Mouse (Mus musculus) hindbrain, postnatal 0 days (tissue): Measurements from ENCODE around the gene Spsb1. TPM values are rescaled to one million over a fixed set of nuclear protein-coding genes. Genes with fewer than 3 reads are reported as not detected.

Experiments
- ATAC-seq: fragments of 200-750 bp; cut with Nextera tagmentation; 2 replicates; pipeline ENCODE4 v1.8.0; 2017; ENCODE audit warnings: mild to moderate bottlenecking, moderate TSS enrichment, moderate library complexity
- DNase-seq: peaks from one replicate; pipeline ENCODE4 v3.0.0-alpha.2; 2015; ENCODE audit warnings: low spot score
- H3K27ac ChIP-seq: fragments of 300-500 bp; sonication (generic); 2 replicates; pipeline ENCODE4 v1.5.1; 2014; ENCODE audit warnings: mild to moderate bottlenecking
- H3K27me3 ChIP-seq: fragments of 300-500 bp; sonication (generic); 2 replicates; pipeline ENCODE4 v1.6.1; 2014; ENCODE audit warnings: low read length, mixed read lengths; ENCODE audit not compliant: insufficient read depth
- H3K36me3 ChIP-seq: fragments of 300-500 bp; sonication (generic); 2 replicates; pipeline ENCODE4 v1.6.1; 2014; ENCODE audit warnings: low read length, mixed read lengths; ENCODE audit not compliant: insufficient read depth
- H3K4me1 ChIP-seq: fragments of 300-500 bp; sonication (generic); 2 replicates; pipeline ENCODE4 v1.6.1; 2014; ENCODE audit warnings: antibody characterized with exemption, low read length, mixed read lengths; ENCODE audit not compliant: insufficient read depth
- H3K4me2 ChIP-seq: fragments of 300-500 bp; sonication (generic); 2 replicates; pipeline ENCODE4 v1.6.1; 2014; ENCODE audit warnings: low read depth, mild to moderate bottlenecking, low read length, moderate library complexity, mixed read lengths
- H3K4me3 ChIP-seq: fragments of 300-500 bp; sonication (generic); 2 replicates; pipeline ENCODE4 v1.5.1; 2014; ENCODE audit warnings: low read length
- H3K9ac ChIP-seq: fragments of 300-500 bp; sonication (generic); replicated peaks from 2 replicates; pipeline ENCODE4 v1.6.1; 2014; ENCODE audit warnings: mild to moderate bottlenecking, low read length, moderate library complexity, mixed read lengths
- H3K9me3 ChIP-seq: fragments of 300-500 bp; sonication (generic); 2 replicates; pipeline ENCODE4 v1.6.1; 2016; ENCODE audit warnings: low read length, mixed read lengths
- CTCF ChIP-seq: IDR thresholded peaks from 2 replicates; pipeline ENCODE4 v1.5.1; 2016; ENCODE audit warnings: antibody characterized with exemption, control low read depth, low read depth
- WGBS: fragments of 180-500 bp; shearing (Covaris S2); extraction: QIAGEN DNeasy Blood & Tissue Kit; methylation state at CpG from one replicate; pipeline ENCODE4 v1.1.7; 2014; 5-methylcytosine and 5-hydroxymethylcytosine counted together
- polyA plus RNA-seq: library from polyadenylated mRNA; unstranded; fragments of >200 nt; fragmentation: Nextera tagmentation; extraction: Ambion mirVana; gene quantifications from 2 replicates; pipeline ENCODE4 v1.2.1, GENCODE M21; 2015
- total RNA-seq: library from RNA; depleted of rRNA; stranded (reverse); fragments of >200 nt; gene quantifications from 2 replicates; pipeline ENCODE4 v1.2.3, GENCODE M21; 2014

The Spsb1 gene
- total and polyA plus RNA-seq, 2 experiments from 2014 or later = 9.2 to 13.7 TPM

- Histone ChIP-seq H3K36me3 (no peaks in the 10 kb centered on the region), H3K27me3 (no peaks in the 10 kb centered on the region), H3K4me2 (no peak overlapping the region), H3K9ac (no peak overlapping the region), H3K4me3 (no peak overlapping the region), H3K27ac (no peak overlapping the region), H3K9me3 (no peaks in the 10 kb centered on the region), H3K4me1 (peaks cover 7% of the 10 kb centered on the region)
- ATAC-seq (no peak), DNase-seq (no peak)
- WGBS = 77% methylated on average over 8 of the region's 8 CpGs
- TF ChIP-seq CTCF = no peak
These were observed 16.1 kb downstream of the Spsb1 start for GRCm38 (mm10) chr4:149938701-149939100.

GRCm38 (mm10) chr4:149936921-149937320 is 17.9 kb downstream of the Spsb1 start:
- H3K9ac ChIP-seq = no peak overlapping the region
- no peak overlapping the region for H3K4me3 ChIP-seq
- ATAC-seq (no peak), DNase-seq (no peak)
- H3K27me3 ChIP-seq = no peaks in the 10 kb centered on the region
- 60% methylated on average over 5 of the region's 5 CpGs for WGBS
- no peaks in the 10 kb centered on the region for H3K36me3 ChIP-seq
- no peak overlapping the region for H3K4me2 ChIP-seq
- H3K9me3 ChIP-seq = no peaks in the 10 kb centered on the region
- H3K4me1 ChIP-seq = no peaks in the 10 kb centered on the region
- TF ChIP-seq CTCF = no peak
- H3K27ac ChIP-seq = no peak overlapping the region

- H3K9me3 ChIP-seq = no peaks in the 10 kb centered on the region
- no peaks in the 10 kb centered on the region for H3K4me1 ChIP-seq
- H3K4me2 ChIP-seq = no peak overlapping the region
- H3K27ac ChIP-seq = no peak overlapping the region
- no peaks in the 10 kb centered on the region for H3K27me3 ChIP-seq
- no peak overlapping the region for H3K4me3 ChIP-seq
- no peak overlapping the region for H3K9ac ChIP-seq
- no peak for TF ChIP-seq CTCF
- WGBS = 61% methylated on average over 6 of the region's 6 CpGs
- H3K36me3 ChIP-seq = no peaks in the 10 kb centered on the region
- ATAC-seq (no peak), DNase-seq (no peak)
These were observed 19.4 kb downstream of the Spsb1 start for GRCm38 (mm10) chr4:149935470-149935869.

- no peak overlapping the region for H3K9ac ChIP-seq
- ATAC-seq = no peak
- no peak overlapping the region for H3K27ac ChIP-seq
- 0 out of 2 replicates have a peak, but pooled peaks cover 4% of the 10 kb centered on the region for H3K4me1 ChIP-seq
- no peaks in the 10 kb centered on the region for H3K9me3 ChIP-seq
- H3K4me3 ChIP-seq = no peak overlapping the region
- no peak for TF ChIP-seq CTCF
- H3K27me3 ChIP-seq = no peaks in the 10 kb centered on the region
- no peak overlapping the region for H3K4me2 ChIP-seq
- WGBS = 93% methylated on average over 16 of the region's 16 CpGs
- DNase-seq = no peak
- H3K36me3 ChIP-seq = no peaks in the 10 kb centered on the region
These were observed 21.2 kb downstream of the Spsb1 start for GRCm38 (mm10) chr4:149933519-149934245.

GRCm38 (mm10) chr4:149933025-149933424 is 21.8 kb downstream of the Spsb1 start:
- no peaks in the 10 kb centered on the region for H3K36me3 ChIP-seq
- H3K4me2 ChIP-seq = no peak overlapping the region
- no peaks in the 10 kb centered on the region for H3K27me3 ChIP-seq
- ATAC-seq = no peak
- DNase-seq = no peak
- no peak overlapping the region for H3K27ac ChIP-seq
- no peak for TF ChIP-seq CTCF
- H3K9me3 ChIP-seq = no peaks in the 10 kb centered on the region
- 0 out of 2 replicates have a peak, but pooled peaks cover 4% of the 10 kb centered on the region for H3K4me1 ChIP-seq
- 94% methylated on average over 7 of the region's 7 CpGs for WGBS
- no peak overlapping the region for H3K9ac ChIP-seq
- no peak overlapping the region for H3K4me3 ChIP-seq

DNA sequence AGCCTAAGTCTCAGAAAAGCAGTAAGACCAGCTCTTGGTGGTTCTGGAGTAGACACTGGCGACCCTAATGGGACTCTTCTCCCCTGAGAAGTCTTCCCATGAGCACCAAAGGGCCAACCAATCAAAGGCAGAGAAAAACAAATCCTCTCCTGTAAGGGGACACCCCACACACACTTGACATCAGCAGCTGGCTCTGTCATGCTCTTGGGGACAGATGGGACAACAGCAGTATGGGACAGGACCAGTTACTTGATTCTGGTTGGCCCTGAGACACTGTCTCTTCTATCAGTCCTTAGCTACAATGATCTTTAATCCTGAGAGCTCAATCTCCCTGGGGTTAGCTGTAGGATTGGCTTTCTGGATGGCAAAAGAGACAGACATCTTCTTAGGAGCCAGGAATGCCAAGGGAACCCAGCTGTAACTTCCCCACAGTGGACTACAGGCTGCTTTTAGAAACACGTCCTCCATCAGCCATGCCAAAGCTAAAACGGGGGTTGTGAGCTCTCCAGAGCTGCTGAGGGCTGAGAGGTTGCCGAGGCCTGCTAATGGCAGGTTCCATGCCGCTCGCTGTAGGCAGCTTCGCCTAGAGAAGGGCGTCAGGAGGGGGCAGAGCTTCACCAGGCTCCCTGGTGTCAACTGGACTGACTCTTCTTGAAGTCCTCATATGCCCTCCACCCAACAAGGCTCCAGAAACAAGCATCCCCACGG is 22.6 kb downstream of the Spsb1 start:
- no peak overlapping the region for H3K4me2 ChIP-seq
- TF ChIP-seq CTCF = no peak
- DNase-seq (no peak), ATAC-seq (no peak)
- 0 out of 2 replicates have a peak, but pooled peaks cover 4% of the 10 kb centered on the region for H3K4me1 ChIP-seq
- 90% methylated on average over 9 of the region's 9 CpGs for WGBS
- no peaks in the 10 kb centered on the region for H3K9me3 ChIP-seq
- H3K27ac ChIP-seq = no peak overlapping the region
- no peaks in the 10 kb centered on the region for H3K27me3 ChIP-seq
- no peak overlapping the region for H3K9ac ChIP-seq
- no peak overlapping the region for H3K4me3 ChIP-seq
- H3K36me3 ChIP-seq = no peaks in the 10 kb centered on the region

DNA sequence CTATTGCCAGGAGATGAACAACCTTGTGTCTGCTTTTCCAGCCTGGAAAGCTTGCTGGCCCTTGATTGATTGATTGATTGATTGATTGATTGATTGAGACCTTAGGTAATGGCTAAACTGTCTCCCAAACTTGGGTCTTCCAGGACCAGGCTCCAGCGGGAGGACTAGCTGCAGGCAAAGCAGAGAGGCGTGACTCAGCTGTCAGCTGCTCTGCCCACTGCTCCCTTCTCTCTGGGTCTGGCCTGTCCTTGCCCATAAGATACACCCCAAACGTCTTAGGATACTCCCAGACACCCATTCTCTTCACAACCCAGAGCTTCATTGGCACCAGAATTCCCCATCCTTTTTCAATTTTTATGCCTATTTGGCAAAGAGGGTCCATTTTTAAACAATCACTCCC is 24.1 kb downstream of the Spsb1 start:
- ATAC-seq = no peak
- Histone ChIP-seq H3K36me3 (no peaks in the 10 kb centered on the region), H3K4me3 (no peak overlapping the region), H3K9me3 (no peaks in the 10 kb centered on the region), H3K4me2 (no peak overlapping the region), H3K27ac (no peak overlapping the region), H3K27me3 (no peaks in the 10 kb centered on the region), H3K4me1 (0 out of 2 replicates have a peak, but pooled peaks cover 4% of the 10 kb centered on the region), H3K9ac (no peak overlapping the region)
- TF ChIP-seq CTCF = no peak
- WGBS = 56% methylated on average over 3 of the region's 3 CpGs
- no peak for DNase-seq
